Mouse (Mus musculus) skeletal muscle tissue, adult 2 months (tissue): ENCODE measurements at regions not wholly inside any gene's neighbourhood (a gene's known extent, or its start where the extent isn't known, plus 50 kb on each side); places are given as distances from the start of the nearest gene placed in this dataset.

Source experiments
- DNase-seq: peaks from one replicate; pipeline ENCODE4 v3.0.0-alpha.2; 2012; ENCODE audit warnings: low read depth, low spot score

- no peak for DNase-seq
These were observed 117.7 kb upstream of the Neo1 start for GRCm38 (mm10) chr9:59153945-59154344.

DNA sequence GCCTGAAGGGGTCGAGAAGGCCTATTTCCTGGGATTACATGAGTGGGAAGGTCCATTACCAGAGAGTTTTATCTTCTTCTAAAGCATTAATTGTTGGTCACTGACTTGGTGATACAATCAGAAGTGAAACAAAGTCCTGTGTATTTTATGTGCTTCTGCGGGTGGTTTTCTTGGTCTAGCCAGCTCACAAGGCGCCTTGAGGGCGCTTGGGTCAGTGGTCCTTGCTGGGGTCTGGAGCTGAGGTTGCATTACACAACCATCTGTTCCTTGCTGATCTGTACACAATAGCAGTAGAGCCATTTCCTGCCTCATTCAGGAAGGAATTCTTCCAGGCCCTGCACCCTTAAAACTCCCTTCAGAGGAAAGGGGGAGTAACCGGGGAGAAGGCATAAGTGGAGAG lies 116.9 kb upstream of the Neo1 start:
- DNase-seq, result no peak

DNA sequence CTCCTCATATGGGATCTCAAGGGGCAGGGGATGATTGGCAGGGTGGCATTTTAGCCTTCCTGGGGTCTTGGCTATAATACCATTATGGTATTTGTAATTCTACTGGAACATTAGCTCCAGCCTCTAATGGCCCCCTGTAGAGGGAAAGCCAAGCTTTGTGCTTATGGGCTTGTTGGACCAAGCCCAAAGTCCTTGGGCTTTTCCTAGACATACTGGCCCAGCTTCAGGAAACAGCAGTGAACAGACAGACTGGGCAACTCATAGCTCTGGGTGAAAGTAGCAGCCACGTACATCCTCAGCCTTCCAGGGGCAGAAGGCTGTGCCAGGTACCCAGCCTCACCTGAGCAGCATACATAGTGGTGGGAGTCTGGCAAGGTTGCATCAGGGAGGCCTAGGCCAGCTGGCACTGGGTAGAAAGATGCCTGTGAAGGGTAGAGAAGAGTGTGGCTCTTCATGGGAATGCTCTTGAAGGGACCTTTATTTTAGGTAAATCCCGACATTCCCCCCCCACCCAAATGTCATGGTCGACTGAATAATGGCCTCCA lies 108.1 kb upstream of the Neo1 start:
- DNase-seq, result no peak

DNA sequence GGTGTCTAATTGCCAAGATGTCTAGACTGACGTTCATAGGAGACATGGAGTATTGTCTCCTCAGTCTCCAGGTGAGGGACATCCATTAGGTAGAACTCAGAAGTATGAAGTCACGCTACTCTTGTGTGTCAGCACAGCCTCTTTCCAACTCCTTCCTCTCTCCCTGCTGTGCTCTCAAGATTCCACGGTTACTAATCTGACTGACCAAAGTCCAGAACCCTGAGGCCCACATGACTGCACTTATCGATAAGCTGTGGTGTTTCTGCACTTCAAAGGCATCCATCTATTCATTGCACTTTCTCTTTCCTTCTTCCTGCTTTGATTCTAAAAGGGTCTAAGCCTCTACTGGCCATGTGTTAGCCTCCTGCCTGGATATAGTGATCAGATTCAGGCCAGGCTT lies 107.4 kb upstream of the Neo1 start:
- no peak for DNase-seq

GRCm38 (mm10) chr9:59134171-59135041 lies 98.2 kb upstream of the Neo1 start:
- peak; percentile 78 for DNase-seq

- DNase-seq, result no peak
These were observed 93.6 kb upstream of the Neo1 start for GRCm38 (mm10) chr9:59129699-59130340.

DNA sequence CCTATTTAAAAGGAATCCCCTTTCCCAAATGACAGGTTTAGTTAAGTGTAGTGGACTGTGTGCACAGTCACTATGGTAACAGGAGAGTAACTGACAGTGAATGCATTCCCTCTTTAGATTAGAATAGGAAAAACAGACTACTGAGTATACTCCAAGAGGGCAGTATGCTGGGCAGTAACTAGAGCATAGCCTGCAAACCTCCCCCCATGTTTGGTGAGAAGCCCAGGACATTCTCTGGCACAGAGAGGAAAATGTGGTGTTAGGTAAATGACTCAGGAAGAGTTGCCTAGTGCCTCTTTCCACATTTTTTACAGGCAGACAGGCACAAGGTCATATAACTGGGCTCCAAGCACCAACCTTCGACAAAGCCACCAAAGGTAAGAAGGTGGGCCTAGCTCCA lies 93.0 kb upstream of the Neo1 start:
- peak; percentile 44 for DNase-seq

- DNase-seq, result no peak
These were observed 91.8 kb upstream of the Neo1 start for GRCm38 (mm10) chr9:59128023-59128422.

DNA sequence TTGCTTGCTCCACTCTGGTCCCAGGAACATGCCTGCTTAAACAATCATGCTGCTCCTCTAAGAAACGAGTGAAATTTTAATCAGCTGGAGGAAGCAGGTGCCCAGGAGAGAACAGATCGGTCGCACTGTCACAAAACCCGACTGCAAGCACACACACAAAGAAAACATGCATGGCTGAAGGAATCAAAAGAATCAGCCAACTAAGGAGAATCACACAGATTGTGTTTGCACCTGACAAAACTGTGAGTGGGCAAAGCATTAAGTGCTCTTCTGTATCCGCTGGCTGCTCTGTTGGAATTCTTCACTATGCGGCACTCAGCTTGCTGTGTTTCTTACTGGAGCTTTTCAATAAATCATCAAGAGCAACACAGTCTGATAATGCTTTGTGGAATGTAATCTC lies 89.6 kb upstream of the Neo1 start:
- no peak for DNase-seq

GRCm38 (mm10) chr9:59116561-59116960 lies 80.3 kb upstream of the Neo1 start:
- peak; percentile 44 for DNase-seq

- no peak for DNase-seq
These were observed 77.6 kb upstream of the Neo1 start for GRCm38 (mm10) chr9:59113859-59114258.

DNA sequence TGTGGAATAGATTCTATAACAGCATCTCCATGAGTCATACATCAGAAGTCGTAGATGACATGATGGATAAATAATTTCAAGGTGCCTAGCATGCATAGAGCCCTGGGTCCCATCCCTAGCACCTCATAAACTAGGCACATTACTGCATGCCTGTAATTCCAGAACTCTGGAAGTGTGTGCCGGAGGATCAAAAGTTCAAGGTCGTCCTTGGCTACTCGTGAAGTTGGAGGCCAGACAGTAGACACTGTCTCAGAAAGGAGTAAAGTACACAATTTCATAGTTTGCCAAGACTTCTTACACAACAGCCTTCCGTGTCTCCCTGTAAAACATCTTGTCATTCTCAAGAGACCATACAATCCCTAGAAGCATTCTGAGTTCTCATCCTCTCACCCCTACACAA lies 63.5 kb upstream of the Neo1 start:
- no peak for DNase-seq

GRCm38 (mm10) chr9:59097564-59097963 lies 61.3 kb upstream of the Neo1 start:
- no peak for DNase-seq

DNA sequence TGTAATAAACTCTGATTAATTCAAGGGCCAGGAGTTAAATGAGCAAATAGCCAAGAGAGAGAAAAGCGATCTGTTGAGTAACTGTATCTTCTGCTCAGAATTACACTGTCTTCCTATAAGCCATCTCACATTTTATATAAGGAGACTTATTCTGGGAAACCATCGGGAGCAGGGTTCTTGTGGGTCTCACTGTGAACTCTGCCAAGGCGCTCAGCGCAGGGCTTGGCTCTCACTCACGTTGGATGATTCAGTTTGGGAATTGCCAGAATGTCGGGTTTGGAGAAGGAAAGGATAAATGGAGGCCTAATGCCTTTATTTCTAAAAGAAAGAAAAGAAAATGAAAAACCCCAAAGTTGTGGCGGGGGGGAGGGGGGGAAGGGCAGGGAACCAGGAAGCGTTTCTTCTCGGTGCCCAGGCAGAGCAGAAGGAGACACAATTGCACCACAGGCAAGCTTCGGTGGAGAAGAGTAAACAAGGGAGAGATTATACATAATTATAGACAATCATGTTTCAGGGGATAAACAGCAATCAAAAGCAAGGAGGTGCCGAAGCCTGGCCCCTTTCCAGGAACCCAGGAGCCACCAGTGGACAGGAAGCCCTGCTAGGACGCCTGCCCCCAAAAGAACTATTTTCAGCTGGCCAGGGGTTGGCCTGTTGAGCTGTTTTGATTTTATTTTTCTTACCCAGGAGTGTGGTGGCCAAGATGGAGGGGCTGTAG lies 60.5 kb upstream of the Neo1 start:
- peak; percentile 25 for DNase-seq

DNA sequence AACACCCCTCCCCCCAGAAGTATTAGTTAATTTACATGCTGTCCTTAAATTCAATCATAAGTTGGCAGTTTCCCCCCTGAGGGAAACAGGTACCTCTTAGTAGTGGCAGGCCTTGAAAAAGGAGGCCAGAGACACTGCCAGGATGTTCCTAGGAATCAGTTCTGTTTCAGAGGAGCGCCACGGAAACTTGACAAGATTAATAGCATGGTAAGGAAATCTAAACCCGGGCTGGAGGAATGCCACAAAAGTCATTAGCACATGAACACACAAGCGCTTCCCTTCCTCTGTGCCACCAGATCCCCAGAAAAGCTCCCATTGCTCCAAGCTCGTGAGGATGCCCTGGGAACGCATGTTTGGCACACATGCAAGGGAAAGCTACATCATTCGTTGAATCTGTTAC lies 59.4 kb upstream of the Neo1 start:
- peak; percentile 32 for DNase-seq

GRCm38 (mm10) chr9:59094106-59094505 lies 57.9 kb upstream of the Neo1 start:
- no peak for DNase-seq

GRCm38 (mm10) chr9:59091179-59091578 lies 54.9 kb upstream of the Neo1 start:
- peak; percentile 24 for DNase-seq

GRCm38 (mm10) chr9:59087704-59088103 lies 51.5 kb upstream of the Neo1 start:
- DNase-seq, result no peak

DNA sequence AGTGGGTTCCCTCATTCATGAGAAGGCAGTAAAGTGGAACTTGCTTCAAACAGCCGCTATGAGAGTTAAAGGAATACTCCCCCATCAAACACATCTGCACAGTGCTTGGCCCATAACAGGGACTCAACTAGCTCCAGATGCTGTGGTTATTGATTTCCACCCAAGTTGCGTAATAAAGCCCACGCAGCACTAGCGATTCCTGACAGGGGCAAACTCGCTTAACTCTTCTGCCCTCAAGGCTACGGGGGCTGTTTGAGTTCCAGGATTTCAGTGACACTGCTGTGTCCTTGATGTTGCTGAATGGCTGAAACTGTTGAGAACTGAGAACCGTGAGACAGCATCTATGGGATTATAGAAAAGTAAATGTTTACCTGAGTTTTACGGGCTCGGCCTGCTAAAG lies 50.9 kb upstream of the Neo1 start:
- DNase-seq, result peak; percentile 42

- no peak for DNase-seq
These were observed 50.4 kb upstream of the Neo1 start for GRCm38 (mm10) chr9:59086556-59087102.
